Comparison of ENCODE assay signal across 10 mouse cellular contexts in genomic region chr4:147275773-147276140, GRCm38 (mm10). TPM values are rescaled to one million over a fixed set of nuclear protein-coding genes. Genes with fewer than 3 reads are reported as not detected.
DNase-seq lines count a peak whose midpoint lies in the region; ATAC-seq lines count a peak whose summit lies in the region.
"Not testable (repeated sequence)": the region's sequence is repeated elsewhere in the genome, so short reads cannot be mapped to it uniquely, and the experiment has no call there.
"Had no signal": no experiment of that assay in that cellular context is flagged by ENCODE, and none has a peak within 500 bp of the region (broad histone marks: within the 10 kb centered on the region; RNA-seq: fewer than 3 reads in every experiment).

No protein-coding gene starts in this region.

- not testable (repeated sequence) for H3K4me1 ChIP-seq in forebrain, embryonic 13.5 days; heart, embryonic 16.5 days (ENCODE audit: control insufficient read depth, insufficient read depth, low read length); intestine, embryonic 15.5 days (replicated peaks); limb, embryonic 15.5 days; neural tube, embryonic 12.5 days

- H3K27me3 ChIP-seq in forebrain, embryonic 13.5 days; heart, embryonic 16.5 days (ENCODE audit: control insufficient read depth, insufficient read depth, low read length); intestine, embryonic 15.5 days (replicated peaks); limb, embryonic 15.5 days; neural tube, embryonic 12.5 days (replicated peaks): not testable (repeated sequence)

- peak overlapping the region; percentile 33; the same call in 1 of the 2 replicates for H3K4me2 ChIP-seq in forebrain, embryonic 13.5 days
- peak overlapping the region; percentile 51 for H3K4me2 ChIP-seq in heart, embryonic 16.5 days (ENCODE audit: low read depth, low read length)
- peak overlapping the region; percentile 53 for H3K4me2 ChIP-seq in intestine, embryonic 15.5 days (replicated peaks)
- peak overlapping the region; percentile 36 for H3K4me2 ChIP-seq in limb, embryonic 15.5 days
- peak overlapping the region; percentile 49 for H3K4me2 ChIP-seq in neural tube, embryonic 12.5 days (replicated peaks)

- not testable (repeated sequence) for ATAC-seq in forebrain, embryonic 13.5 days; heart, embryonic 16.5 days (replicated peaks; ENCODE audit: extremely low read depth, insufficient read depth, low FRiP score); intestine, embryonic 15.5 days; limb, embryonic 15.5 days (ENCODE audit: insufficient number of reproducible peaks, low FRiP score, low TSS enrichment, low read depth); neural tube, embryonic 12.5 days (ENCODE audit: low FRiP score, low read depth)
- peak; percentile 29; the same call in 1 of the 2 replicates for ATAC-seq in megakaryocyte progenitor cell, adult 5-6 weeks (replicated peaks; ENCODE audit: poor library complexity)

- H3K27ac ChIP-seq in forebrain, embryonic 13.5 days; heart, embryonic 16.5 days (ENCODE audit: low read length); intestine, embryonic 15.5 days; limb, embryonic 15.5 days; neural tube, embryonic 12.5 days: not testable (repeated sequence)

- 29% methylated on average over 54 of the region's 54 CpGs for WGBS in forebrain, embryonic 13.5 days
- WGBS in heart, embryonic 16.5 days: 23% methylated on average over 54 of the region's 54 CpGs
- WGBS in intestine, embryonic 15.5 days: 23% methylated on average over 54 of the region's 54 CpGs
- WGBS in limb, embryonic 15.5 days: 24% methylated on average over 54 of the region's 54 CpGs
- 27% methylated on average over 54 of the region's 54 CpGs for WGBS in neural tube, embryonic 12.5 days

- H3K4me3 ChIP-seq in forebrain, embryonic 13.5 days: peak overlapping the region; percentile 15; the same call in 1 of the 2 replicates
- peak overlapping the region; percentile 33 for H3K4me3 ChIP-seq in heart, embryonic 16.5 days (ENCODE audit: low read length)
- peak overlapping the region; percentile 31 for H3K4me3 ChIP-seq in intestine, embryonic 15.5 days (replicated peaks)
- peak overlapping the region; percentile 18 for H3K4me3 ChIP-seq in limb, embryonic 15.5 days
- H3K4me3 ChIP-seq in neural tube, embryonic 12.5 days: peak overlapping the region; percentile 21; the same call in 1 of the 2 replicates

- H3K9ac ChIP-seq in forebrain, embryonic 13.5 days; heart, embryonic 16.5 days (ENCODE audit: low read length); intestine, embryonic 15.5 days; limb, embryonic 15.5 days; neural tube, embryonic 12.5 days: not testable (repeated sequence)

- peak; percentile 16 for DNase-seq in embryo, embryonic 11 days

- peaks cover 34% of the 10 kb centered on the region for H3K9me3 ChIP-seq in forebrain, embryonic 13.5 days (replicated peaks)
- H3K9me3 ChIP-seq in heart, embryonic 16.5 days (replicated peaks; ENCODE audit: control insufficient read depth, low read length): peaks cover 20% of the 10 kb centered on the region
- not testable (repeated sequence) for H3K9me3 ChIP-seq in intestine, embryonic 15.5 days
- H3K9me3 ChIP-seq in limb, embryonic 15.5 days: peaks cover 19% of the 10 kb centered on the region
- H3K9me3 ChIP-seq in neural tube, embryonic 12.5 days: peaks cover 33% of the 10 kb centered on the region

- H3K36me3 ChIP-seq in forebrain, embryonic 13.5 days (ENCODE audit: poor library complexity, severe bottlenecking); heart, embryonic 16.5 days (ENCODE audit: control insufficient read depth, insufficient read depth); intestine, embryonic 15.5 days; limb, embryonic 15.5 days; neural tube, embryonic 12.5 days: not testable (repeated sequence)

RNA-seq across cellular contexts. Expression of gene Zfp988, which starts 29.7 kb away (rescaled TPM):
- not detected in 2 replicates for polyA plus RNA-seq in forebrain, embryonic 13.5 days (2015; fragmentation: Nextera tagmentation; extraction: Ambion mirVana)
- 0.17 TPM in 1 of 2 replicates, not detected in the other for polyA plus RNA-seq in heart, embryonic 16.5 days (2015; fragmentation: Nextera tagmentation; extraction: Ambion mirVana)
- polyA plus RNA-seq in intestine, embryonic 15.5 days (2015; fragmentation: Nextera tagmentation; extraction: Ambion mirVana): 0.36 and 0.39 TPM in 2 replicates
- polyA plus RNA-seq in limb, embryonic 15.5 days (2015; fragmentation: Nextera tagmentation; extraction: Ambion mirVana): 0.22 TPM in 1 of 2 replicates, not detected in the other
- 0.07 and 0.74 TPM in 2 replicates for total RNA-seq in megakaryocyte progenitor cell, adult 5-6 weeks (2015)
- not detected in 2 replicates for total RNA-seq in megakaryocyte progenitor cell, adult 5-6 weeks (2017)
- 0.08 and 0.09 TPM in 2 replicates for polyA plus RNA-seq in neural tube, embryonic 12.5 days (2016; fragmentation: Nextera tagmentation; extraction: Ambion mirVana)
- total RNA-seq: heart, postnatal 14 days had no signal
- polyA plus RNA-seq: forebrain, embryonic 16.5 days; lung, postnatal 0 days had no signal
